Mouse (Mus musculus) kidney, embryonic 16.5 days (tissue): Measurements from ENCODE around the gene Gm21778. TPM values are rescaled to one million over a fixed set of nuclear protein-coding genes. Genes with fewer than 3 reads are reported as not detected.
"Not testable (repeated sequence)": the region's sequence is repeated elsewhere in the genome, so short reads cannot be mapped to it uniquely, and the experiment has no call there.

Experiments
- ATAC-seq: fragments of 200-750 bp; cut with Nextera tagmentation; 2 replicates; pipeline ENCODE4 v1.8.0; 2017; ENCODE audit warnings: moderate TSS enrichment; ENCODE audit not compliant: low FRiP score, low TSS enrichment
- H3K27ac ChIP-seq: fragments of 300-500 bp; sonication (generic); 2 replicates; pipeline ENCODE4 v1.5.1; 2014; ENCODE audit warnings: low read length
- H3K27me3 ChIP-seq: fragments of 300-500 bp; sonication (generic); 2 replicates; pipeline ENCODE4 v1.6.1; 2014; ENCODE audit warnings: low read length, control low read depth, mixed read lengths; ENCODE audit not compliant: insufficient read depth
- H3K36me3 ChIP-seq: fragments of 300-500 bp; sonication (generic); 2 replicates; pipeline ENCODE4 v1.6.1; 2014; ENCODE audit warnings: low read length, control low read depth, mixed read lengths; ENCODE audit not compliant: insufficient read depth
- H3K4me1 ChIP-seq: fragments of 300-500 bp; sonication (generic); 2 replicates; pipeline ENCODE4 v1.6.1; 2014; ENCODE audit warnings: low read length, control low read depth, mixed read lengths; ENCODE audit not compliant: insufficient read depth
- H3K4me2 ChIP-seq: fragments of 300-500 bp; sonication (generic); replicated peaks from 2 replicates; pipeline ENCODE4 v1.6.1; 2014; ENCODE audit warnings: low read depth, low read length
- H3K4me3 ChIP-seq: fragments of 300-500 bp; sonication (generic); 2 replicates; pipeline ENCODE4 v1.5.1; 2014; ENCODE audit warnings: mild to moderate bottlenecking, low read length
- H3K9ac ChIP-seq: fragments of 300-500 bp; sonication (generic); replicated peaks from 2 replicates; pipeline ENCODE4 v1.6.1; 2014; ENCODE audit warnings: low read length
- H3K9me3 ChIP-seq: fragments of 300-500 bp; sonication (generic); 2 replicates; pipeline ENCODE4 v1.6.1; 2016; ENCODE audit warnings: low read length, control low read depth
- polyA plus RNA-seq: library from polyadenylated mRNA; unstranded; fragments of >200 nt; fragmentation: Nextera tagmentation; extraction: Ambion mirVana; gene quantifications from 2 replicates; pipeline ENCODE4 v1.2.1, GENCODE M21; 2015

The Gm21778 gene
- not detected in 2 replicates for polyA plus RNA-seq

DNA sequence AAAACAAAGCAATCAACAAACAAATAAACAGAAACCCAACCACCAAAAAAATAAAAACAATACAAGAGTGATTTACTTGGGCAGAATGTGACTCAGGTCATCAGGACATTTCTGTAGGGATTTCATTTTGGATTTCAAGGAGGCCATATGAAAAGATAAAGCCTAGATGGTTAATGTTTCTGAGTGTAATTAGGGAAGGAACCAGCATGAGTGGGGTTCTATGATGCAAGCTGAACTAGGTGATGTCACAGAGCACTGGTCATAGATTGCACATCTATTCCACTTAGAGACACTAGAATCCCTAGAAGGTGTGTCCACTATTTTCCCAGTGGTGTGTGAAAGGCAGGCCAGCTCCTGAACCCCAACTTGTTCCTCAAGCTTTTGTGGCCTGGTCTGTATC lies at the start of gene Gm21778:
TSS of gene Gm21778 (plus strand) at position 301 of the 400 bp plus-strand sequence.
- H3K4me2 ChIP-seq, H3K9ac ChIP-seq, H3K4me1 ChIP-seq, ATAC-seq, H3K27ac ChIP-seq, H3K9me3 ChIP-seq, H3K36me3 ChIP-seq, H3K4me3 ChIP-seq, H3K27me3 ChIP-seq: not testable (repeated sequence)

Other genes starting within 250 kb of the Gm21778 start
- gene Gm20914, start 216.5 kb upstream of the Gm21778 start, polyA plus RNA-seq: not detected in 2 replicates
- not detected in 2 replicates for gene Gm28171, start 149.1 kb upstream of the Gm21778 start, polyA plus RNA-seq